Mouse (Mus musculus) NIH3T3 (cell line): ENCODE results near the gene Vmn1r83.

Source experiments
- DNase-seq: peaks from one replicate; pipeline ENCODE4 v3.0.0-alpha.2; 2012; ENCODE audit warnings: low read depth

Vmn1r83 gene

GRCm38 (mm10) chr7:12329381-12329780, at the start of gene Vmn1r83:
Gene Vmn1r83 (minus strand): TSS chr7:12329481.
- no peak for DNase-seq

DNA sequence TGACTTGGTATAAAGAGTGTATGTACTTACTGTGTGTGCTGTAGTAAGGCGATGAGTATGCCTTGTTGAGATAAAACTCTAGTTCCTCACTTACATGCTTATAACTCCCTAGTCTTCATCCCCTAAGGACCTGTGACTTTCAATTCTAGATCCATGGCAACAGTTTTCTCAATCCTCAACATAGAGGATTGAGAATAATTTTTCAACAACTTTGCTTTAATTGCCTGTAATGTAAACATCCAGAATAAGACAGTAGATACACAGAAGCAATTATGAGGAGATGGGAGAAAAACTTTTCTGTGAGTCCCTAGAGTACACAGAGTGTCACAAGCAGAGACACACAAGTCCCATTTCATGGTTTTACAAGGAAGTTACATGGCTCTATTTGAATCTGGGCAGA, 39.9 kb upstream of the Vmn1r83 start, which contains the start of gene Vmn1r84:
Gene Vmn1r84 (minus strand): TSS at position 101 of the 400 bp plus-strand sequence.
- DNase-seq: no peak

DNA sequence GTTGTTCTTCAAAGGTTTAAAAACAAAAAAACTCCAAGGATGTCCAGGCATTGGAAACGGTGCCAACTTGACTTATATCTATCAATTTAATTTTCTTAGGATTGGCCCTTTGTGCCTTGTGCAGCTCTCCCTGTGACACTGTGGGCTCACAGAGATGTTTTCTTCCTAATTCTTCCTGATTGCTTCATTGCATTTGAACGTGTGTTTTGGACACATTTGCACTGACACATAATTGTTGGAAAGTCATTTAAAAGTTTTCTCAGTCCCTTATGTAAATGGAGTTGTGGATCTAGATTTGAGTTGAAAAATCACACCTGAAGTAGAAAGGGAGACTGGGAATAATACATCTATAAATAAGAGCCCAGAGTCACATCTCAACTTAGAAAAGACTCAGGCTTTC, 29.2 kb downstream of the Vmn1r83 start, which contains the start of gene Vmn1r82:
Gene Vmn1r82 (plus strand): TSS at position 301 of the 400 bp plus-strand sequence.
- no peak for DNase-seq
